Mouse (Mus musculus) olfactory bulb, adult 2 months (tissue): ENCODE data around the gene Cacnb3. TPM values are rescaled to one million over a fixed set of nuclear protein-coding genes. Genes with fewer than 3 reads are reported as not detected.
A peak's percentile ranks its signal among the peaks of the same experiment; 100 is the strongest.

Source experiments
- H3K27ac ChIP-seq: fragments of 200-500 bp; 2 replicates; pipeline ENCODE4 v1.5.1; 2012; ENCODE audit warnings: low read depth, low read length; ENCODE audit not compliant: insufficient read depth
- H3K4me1 ChIP-seq: fragments of 200-500 bp; 2 replicates; pipeline ENCODE4 v1.6.1; 2012; ENCODE audit warnings: low read length; ENCODE audit not compliant: control insufficient read depth, insufficient read depth
- H3K4me3 ChIP-seq: fragments of 200-500 bp; 2 replicates; pipeline ENCODE4 v1.5.1; 2012; ENCODE audit warnings: mild to moderate bottlenecking, low read depth, low read length, moderate library complexity; ENCODE audit not compliant: insufficient read depth
- CTCF ChIP-seq: fragments of 200-500 bp; IDR thresholded peaks from 2 replicates; pipeline ENCODE4 v1.5.1; 2012; ENCODE audit warnings: low read depth, mild to moderate bottlenecking, low read length, moderate library complexity; ENCODE audit not compliant: insufficient read depth
- POLR2A ChIP-seq: fragments of 200-500 bp; IDR thresholded peaks from 2 replicates; pipeline ENCODE4 v1.6.1; 2012; ENCODE audit warnings: mild to moderate bottlenecking, low read depth, low read length, moderate library complexity; ENCODE audit not compliant: insufficient read depth
- WGBS: fragments of 180-500 bp; shearing (Covaris S2); methylation state at CpG from one replicate; pipeline ENCODE4 v1.1.7; 2018; 5-methylcytosine and 5-hydroxymethylcytosine counted together
- polyA plus RNA-seq: library from polyadenylated mRNA; stranded (reverse); fragments of >200 nt; gene quantifications from 2 replicates; pipeline ENCODE4 v1.2.4, GENCODE M21; 2012; ENCODE audit warnings: low replicate concordance; ENCODE audit not compliant: missing spikeins, insufficient read depth, insufficient read length

Gene Cacnb3
- polyA plus RNA-seq, 1 experiment, result not detected

DNA sequence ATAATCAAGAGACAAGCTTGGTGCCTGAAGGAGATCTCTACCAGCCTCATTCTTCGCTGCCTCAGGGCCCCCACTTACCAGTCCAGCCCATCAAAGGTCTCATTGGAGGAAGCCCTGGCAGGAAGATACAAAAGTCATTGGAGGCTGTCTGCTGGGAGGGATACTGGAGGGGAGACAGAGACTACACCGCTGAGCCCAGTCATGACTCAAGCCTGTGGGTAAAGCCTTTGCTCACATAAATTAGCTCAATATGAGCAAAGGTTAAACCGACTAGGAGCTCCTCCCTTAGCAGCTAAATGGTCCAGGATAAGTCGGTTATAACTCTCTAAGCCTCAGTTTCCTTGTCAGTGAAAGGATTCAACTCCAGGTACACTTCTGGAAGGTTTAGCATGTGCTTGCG, 35.6 kb upstream of the Cacnb3 start:
- 74% methylated on average over 5 of the region's 5 CpGs for WGBS
- Histone ChIP-seq H3K4me1 (peaks cover 12% of the 10 kb centered on the region), H3K27ac (no peak overlapping the region), H3K4me3 (no peak overlapping the region)
- TF ChIP-seq CTCF (no peak), POLR2A (no peak)

DNA sequence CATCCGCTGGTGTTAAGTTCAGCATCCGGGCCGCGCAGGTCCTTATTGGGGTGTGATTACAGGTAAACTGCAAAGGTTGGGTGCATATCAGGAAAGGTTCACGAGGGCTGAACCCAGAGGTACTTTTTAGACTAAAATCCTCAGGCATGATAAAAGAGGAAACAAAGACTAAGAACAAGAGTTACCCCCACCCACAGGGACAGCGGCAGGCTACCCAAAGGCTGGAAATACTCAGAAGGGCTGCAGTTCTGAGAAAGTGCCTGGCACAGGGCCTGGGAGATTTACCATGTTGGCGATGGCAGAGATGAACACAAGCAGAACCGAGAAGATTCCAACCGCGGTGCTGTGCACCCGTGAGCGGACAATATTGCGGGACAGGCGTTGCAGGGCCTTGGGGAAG, 34.0 kb upstream of the Cacnb3 start:
- WGBS, result 92% methylated on average over 14 of the region's 14 CpGs
- no peak overlapping the region for H3K27ac ChIP-seq
- no peak overlapping the region for H3K4me3 ChIP-seq
- TF ChIP-seq POLR2A, result no peak
- H3K4me1 ChIP-seq, result peaks cover 23% of the 10 kb centered on the region

DNA sequence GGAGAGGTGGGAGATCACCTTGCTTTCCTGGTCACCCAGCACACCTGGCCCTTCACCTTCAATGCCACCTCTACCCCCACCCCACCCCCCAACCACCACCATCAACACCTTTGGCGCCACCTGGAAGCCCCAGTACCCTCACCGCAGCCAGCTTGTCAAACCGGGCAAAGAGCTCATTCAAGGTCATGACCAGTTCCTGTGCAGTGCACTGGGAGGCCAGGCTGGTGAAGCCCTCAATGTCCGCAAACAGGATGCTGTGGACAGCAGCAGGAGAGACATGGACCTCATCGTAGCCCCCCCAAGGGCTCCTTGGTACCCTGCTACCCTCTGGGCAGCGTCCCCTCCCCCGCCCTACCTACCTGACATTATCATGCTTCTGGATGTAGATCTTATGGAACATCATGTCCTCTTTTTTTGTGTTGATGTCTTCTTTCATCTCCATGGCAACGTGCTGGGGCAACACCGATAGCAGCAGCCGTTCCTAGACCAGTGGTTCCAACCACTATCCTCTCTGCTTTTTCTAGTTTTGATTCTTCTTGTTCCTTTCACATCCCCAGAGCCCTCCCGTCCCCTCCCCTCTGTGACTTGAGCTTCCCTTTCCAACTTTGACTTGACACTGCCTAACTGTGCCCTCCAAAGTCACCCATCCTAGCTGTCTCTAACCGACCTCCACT, 30.5 kb upstream of the Cacnb3 start:
- Histone ChIP-seq H3K27ac (no peak overlapping the region), H3K4me3 (no peak overlapping the region), H3K4me1 (peaks cover 38% of the 10 kb centered on the region)
- no peak for TF ChIP-seq POLR2A
- TF ChIP-seq CTCF, result no peak
- WGBS, result 78% methylated on average over 12 of the region's 12 CpGs

DNA sequence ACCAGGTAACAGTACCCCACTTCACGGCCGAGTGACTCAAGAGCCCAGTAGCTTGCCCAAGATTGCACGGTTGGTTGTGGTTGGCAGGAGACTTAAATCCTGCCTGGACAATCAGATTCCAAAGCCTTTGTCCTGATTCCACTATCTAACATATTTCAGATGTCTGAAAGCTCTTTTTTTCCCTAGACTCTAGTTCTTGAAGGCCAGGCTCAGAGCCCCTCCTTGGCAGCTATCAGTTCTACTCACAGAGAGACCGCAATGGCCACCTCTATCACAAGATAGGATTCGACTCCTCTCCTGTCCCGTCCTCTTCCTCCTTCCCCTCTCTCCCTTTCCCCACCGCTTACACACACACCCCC, 28.8 kb upstream of the Cacnb3 start:
- 71% methylated on average over 7 of the region's 7 CpGs for WGBS
- peaks cover 44% of the 10 kb centered on the region for H3K4me1 ChIP-seq
- H3K27ac ChIP-seq, result no peak overlapping the region
- 0 out of 2 replicates have a peak overlapping the region, but pooled peaks have one; percentile 2 for H3K4me3 ChIP-seq
- no peak for TF ChIP-seq CTCF
- no peak for TF ChIP-seq POLR2A

DNA sequence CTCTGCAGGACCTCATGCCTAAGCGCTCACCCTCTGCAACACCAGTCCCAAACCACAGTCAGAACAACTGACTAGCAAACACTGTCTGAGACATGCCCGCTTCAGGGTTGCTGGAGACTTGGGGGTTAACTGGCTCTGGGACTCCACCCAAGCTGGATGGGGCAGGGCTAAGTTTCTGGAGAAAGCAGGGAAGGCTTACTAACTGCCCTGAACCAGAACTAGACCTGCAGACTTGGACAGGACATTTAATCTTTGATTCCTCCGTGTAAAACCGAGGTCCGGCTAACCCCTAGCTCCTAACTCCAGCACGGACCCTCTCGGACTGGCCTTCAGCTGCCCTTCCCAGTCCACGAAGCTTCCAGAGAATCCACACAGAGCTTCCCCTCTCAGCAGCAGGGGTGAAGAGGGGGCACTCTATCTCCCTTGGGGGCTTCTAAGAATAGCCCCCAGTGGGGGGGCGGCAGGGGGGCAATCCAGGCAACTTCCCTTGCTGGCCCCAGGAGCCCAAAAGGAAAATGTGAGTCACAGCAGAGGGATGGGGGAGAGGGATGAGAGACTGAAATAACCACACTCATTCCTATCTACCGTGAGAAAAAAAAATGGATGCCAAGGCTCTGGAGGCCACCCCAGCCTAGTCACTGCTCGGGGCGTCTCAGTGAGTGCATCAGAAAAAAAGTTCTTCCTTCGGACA, 28.3 kb upstream of the Cacnb3 start:
- no peak for TF ChIP-seq POLR2A
- TF ChIP-seq CTCF, result no peak

DNA sequence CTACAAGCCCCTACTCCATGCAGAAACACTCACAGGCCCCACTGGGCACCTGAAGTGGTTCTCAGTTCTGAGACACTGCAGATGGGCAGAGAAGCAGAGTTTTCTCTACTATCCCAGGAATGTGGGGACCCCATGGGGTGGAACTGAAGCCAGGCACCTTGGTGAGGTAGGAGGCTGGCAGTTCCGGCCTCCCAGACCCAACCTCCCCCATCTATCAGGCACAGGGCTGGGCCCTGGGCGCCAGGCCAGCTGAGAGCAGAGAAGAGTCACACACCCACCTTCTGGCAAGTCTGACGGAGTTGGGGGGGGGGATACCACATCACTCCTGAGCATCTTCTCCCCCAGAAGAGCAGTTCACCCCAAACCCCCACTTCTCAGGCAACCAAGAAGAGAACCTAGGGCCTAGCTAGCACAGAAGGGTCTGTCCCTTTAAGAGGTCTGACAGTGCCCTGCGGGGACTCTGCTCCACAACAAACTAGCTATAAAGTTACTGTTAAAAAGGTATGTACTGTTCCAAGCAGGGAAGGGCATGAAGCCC, 27.6 kb upstream of the Cacnb3 start:
- no peak overlapping the region for H3K4me3 ChIP-seq
- TF ChIP-seq POLR2A (no peak), CTCF (no peak)
- H3K27ac ChIP-seq, result 0 out of 2 replicates have a peak overlapping the region, but pooled peaks have one; percentile 7
- 35% methylated on average over 4 of the region's 4 CpGs for WGBS
- peaks cover 55% of the 10 kb centered on the region for H3K4me1 ChIP-seq

More for the DNA sequence above, 28.3 kb upstream of the Cacnb3 start:
- 36% methylated on average over 13 of the region's 13 CpGs for WGBS
- 0 out of 2 replicates have a peak overlapping the region, but pooled peaks have one; percentile 2 for H3K4me3 ChIP-seq
- no peak overlapping the region for H3K27ac ChIP-seq
- H3K4me1 ChIP-seq, result peaks cover 48% of the 10 kb centered on the region

DNA sequence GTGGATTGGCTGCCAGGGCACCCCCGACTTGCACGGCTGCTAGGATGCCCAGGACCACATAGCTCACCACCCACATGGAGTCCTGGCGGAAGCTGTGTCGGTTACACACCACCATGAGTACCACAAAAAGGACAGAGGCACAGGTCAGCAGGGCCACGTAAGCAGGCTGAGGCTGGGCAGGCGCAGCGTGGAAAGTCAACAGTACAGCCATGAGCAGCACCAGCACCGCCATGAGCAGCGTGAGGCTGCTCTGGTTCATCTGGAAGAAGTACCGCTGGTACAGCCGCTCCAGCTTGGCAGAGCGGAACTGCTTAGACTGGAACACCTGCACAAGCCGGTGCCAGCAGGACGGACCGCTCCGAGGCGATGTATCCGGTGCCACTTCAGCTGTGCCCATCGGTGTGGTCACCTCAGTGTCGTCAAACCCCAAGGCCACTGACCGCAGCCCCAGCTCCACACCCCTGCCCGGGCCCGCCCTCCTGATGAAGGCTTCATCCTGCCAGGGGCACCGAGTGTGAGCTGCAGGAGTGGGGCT, 26.5 kb upstream of the Cacnb3 start:
- TF ChIP-seq POLR2A (no peak), CTCF (no peak)
- Histone ChIP-seq H3K27ac (no peak overlapping the region), H3K4me1 (peaks cover 63% of the 10 kb centered on the region), H3K4me3 (no peak overlapping the region)
- 94% methylated on average over 24 of the region's 24 CpGs for WGBS

DNA sequence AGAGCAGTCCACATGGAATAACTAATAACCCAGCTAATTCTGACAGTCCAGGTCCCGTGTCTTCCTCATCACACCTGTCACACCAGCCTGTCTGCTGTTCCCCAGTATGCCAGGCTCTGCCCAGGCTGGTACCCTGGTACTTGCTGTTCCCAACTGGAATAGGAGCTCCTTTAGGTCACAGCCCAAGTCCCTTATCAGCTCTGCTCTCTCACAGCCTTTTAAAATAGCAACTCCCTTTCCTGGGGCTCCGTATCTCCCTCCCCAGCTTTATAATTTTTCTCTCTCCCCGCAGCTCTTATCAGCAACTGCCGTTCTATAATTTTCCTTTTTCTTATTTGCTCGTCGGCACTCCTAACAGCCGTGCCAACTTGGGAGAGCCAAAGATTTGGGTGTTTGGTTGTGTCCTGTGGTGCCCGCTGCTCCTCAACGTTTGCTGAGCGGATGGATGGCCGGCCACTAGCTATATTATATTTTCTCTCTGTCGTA, 24.5 kb upstream of the Cacnb3 start:
- no peak for TF ChIP-seq POLR2A
- TF ChIP-seq CTCF, result no peak
- Histone ChIP-seq H3K27ac (no peak overlapping the region), H3K4me1 (peaks cover 59% of the 10 kb centered on the region), H3K4me3 (no peak overlapping the region)
- 66% methylated on average over 12 of the region's 12 CpGs for WGBS

DNA sequence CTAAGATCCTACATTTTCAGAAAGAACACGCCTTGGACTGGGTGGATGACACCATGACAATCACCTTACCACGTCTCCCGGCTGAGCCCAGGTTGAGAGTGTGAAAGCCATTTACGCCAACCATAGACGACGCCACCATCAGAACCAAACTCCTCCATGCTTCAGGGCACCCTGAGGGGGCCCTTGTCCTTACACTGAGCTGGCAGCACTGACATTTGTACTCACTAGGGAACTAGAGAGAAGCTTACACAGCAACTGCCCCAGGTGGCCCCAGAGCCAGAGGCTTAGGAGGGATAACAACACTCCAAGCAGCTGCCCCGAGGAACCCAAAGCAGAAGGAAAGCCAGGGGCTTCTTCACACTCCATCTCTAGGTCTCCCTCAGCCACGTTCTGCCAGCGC, 23.9 kb upstream of the Cacnb3 start:
- whole genome bisulfite sequencing, result 75% methylated on average over 9 of the region's 9 CpGs
- Histone ChIP-seq H3K27ac (no peak overlapping the region), H3K4me1 (peaks cover 57% of the 10 kb centered on the region), H3K4me3 (no peak overlapping the region)
- TF ChIP-seq CTCF, result no peak
- no peak for TF ChIP-seq POLR2A
